Mouse (Mus musculus): Measurements from ENCODE around the gene Tmem107. TPM values are rescaled to one million over a fixed set of nuclear protein-coding genes. Genes with fewer than 3 reads are reported as not detected.

The Tmem107 gene
- polyA plus RNA-seq, 1 experiment from 2014 or later, result 14.5 TPM

- 3% methylated on average over 8 of the region's 8 CpGs for WGBS
- peak; percentile 34; the same call in 1 of the 2 replicates for ATAC-seq
Measured at GRCm38 (mm10) chr11:69035849-69036248, 34.8 kb upstream of the Tmem107 start.

GRCm38 (mm10) chr11:69036486-69037230, 33.9 kb upstream of the Tmem107 start:
- TF ChIP-seq CTCF (IDR thresholded peaks at IDR 0.05; ENCODE audit: low read depth), result no peak
- 7% methylated on average over 20 of the region's 20 CpGs for WGBS
- H3K27ac ChIP-seq (ENCODE audit: low read depth, low read length), result peak overlapping the region; percentile 66; the same call in 1 of the 2 replicates
- H3K4me3 ChIP-seq (ENCODE audit: low read depth, low read length), result peak overlapping the region; percentile 72
- H3K9ac ChIP-seq (ENCODE audit: low read depth, low read length), result peak overlapping the region; percentile 60
- H3K36me3 ChIP-seq (ENCODE audit: control insufficient read depth, insufficient read depth), result peaks cover 13% of the 10 kb centered on the region
- peak overlapping the region; percentile 77 for H3K4me2 ChIP-seq (replicated peaks; ENCODE audit: low read depth)
- H3K9me3 ChIP-seq (ENCODE audit: control insufficient read depth), result no peaks in the 10 kb centered on the region
- ATAC-seq, result 0 out of 2 replicates have a peak, but pooled peaks have one; percentile 21
- H3K27me3 ChIP-seq (replicated peaks; ENCODE audit: control insufficient read depth, insufficient read depth, low read length), result no peaks in the 10 kb centered on the region
- peaks cover 10% of the 10 kb centered on the region; the same call in 1 of the 2 replicates for H3K4me1 ChIP-seq (replicated peaks; ENCODE audit: control insufficient read depth, insufficient read depth, low read length)

More at GRCm38 (mm10) chr11:69035849-69036248, 34.8 kb upstream of the Tmem107 start:
- H3K4me2 ChIP-seq (replicated peaks; ENCODE audit: low read depth), result peak overlapping the region; percentile 77
- H3K9me3 ChIP-seq (ENCODE audit: control insufficient read depth), result no peaks in the 10 kb centered on the region
- peaks cover 10% of the 10 kb centered on the region; the same call in 1 of the 2 replicates for H3K4me1 ChIP-seq (replicated peaks; ENCODE audit: control insufficient read depth, insufficient read depth, low read length)
- H3K36me3 ChIP-seq (ENCODE audit: control insufficient read depth, insufficient read depth), result peaks cover 21% of the 10 kb centered on the region
- TF ChIP-seq CTCF (IDR thresholded peaks at IDR 0.05; ENCODE audit: low read depth), result peak; percentile 92
- H3K27ac ChIP-seq (ENCODE audit: low read depth, low read length), result peak overlapping the region; percentile 62; the same call in 1 of the 2 replicates
- no peaks in the 10 kb centered on the region for H3K27me3 ChIP-seq (replicated peaks; ENCODE audit: control insufficient read depth, insufficient read depth, low read length)
- no peak overlapping the region for H3K9ac ChIP-seq (ENCODE audit: low read depth, low read length)
- H3K4me3 ChIP-seq (ENCODE audit: low read depth, low read length), result peak overlapping the region; percentile 72

- WGBS, result under 1% methylated on average over 34 of the region's 34 CpGs
- ATAC-seq, result peak; percentile 34
Measured at GRCm38 (mm10) chr11:69037231-69038061, 33.2 kb upstream of the Tmem107 start.

GRCm38 (mm10) chr11:69038173-69038572, 32.4 kb upstream of the Tmem107 start:
- TF ChIP-seq CTCF (IDR thresholded peaks at IDR 0.05; ENCODE audit: low read depth), result no peak
- Histone ChIP-seq H3K4me2 (replicated peaks; ENCODE audit: low read depth) (no peak overlapping the region), H3K27me3 (replicated peaks; ENCODE audit: control insufficient read depth, insufficient read depth, low read length) (no peaks in the 10 kb centered on the region), H3K9me3 (ENCODE audit: control insufficient read depth) (no peaks in the 10 kb centered on the region), H3K4me3 (ENCODE audit: low read depth, low read length) (no peak overlapping the region), H3K36me3 (ENCODE audit: control insufficient read depth, insufficient read depth) (peaks cover 9% of the 10 kb centered on the region; the same call in 1 of the 2 replicates), H3K27ac (ENCODE audit: low read depth, low read length) (no peak overlapping the region), H3K9ac (ENCODE audit: low read depth, low read length) (no peak overlapping the region), H3K4me1 (replicated peaks; ENCODE audit: control insufficient read depth, insufficient read depth, low read length) (peaks cover 10% of the 10 kb centered on the region; the same call in 1 of the 2 replicates)
- no peak for ATAC-seq
- 79% methylated on average over 5 of the region's 5 CpGs for WGBS

More at GRCm38 (mm10) chr11:69037231-69038061, 33.2 kb upstream of the Tmem107 start:
- Histone ChIP-seq H3K27ac (ENCODE audit: low read depth, low read length) (peak overlapping the region; percentile 66; the same call in 1 of the 2 replicates), H3K36me3 (ENCODE audit: control insufficient read depth, insufficient read depth) (peaks cover 9% of the 10 kb centered on the region; the same call in 1 of the 2 replicates), H3K4me2 (replicated peaks; ENCODE audit: low read depth) (peak overlapping the region; percentile 77), H3K4me3 (ENCODE audit: low read depth, low read length) (peak overlapping the region; percentile 72), H3K4me1 (replicated peaks; ENCODE audit: control insufficient read depth, insufficient read depth, low read length) (peaks cover 10% of the 10 kb centered on the region; the same call in 1 of the 2 replicates), H3K27me3 (replicated peaks; ENCODE audit: control insufficient read depth, insufficient read depth, low read length) (no peaks in the 10 kb centered on the region), H3K9ac (ENCODE audit: low read depth, low read length) (peak overlapping the region; percentile 60), H3K9me3 (ENCODE audit: control insufficient read depth) (no peaks in the 10 kb centered on the region)
- no peak for TF ChIP-seq CTCF (IDR thresholded peaks at IDR 0.05; ENCODE audit: low read depth)

GRCm38 (mm10) chr11:69045531-69046394, 24.8 kb upstream of the Tmem107 start, which contains the start of gene Aurkb:
Gene Aurkb, plus strand, starts transcription at chr11:69045647.
- H3K4me3 ChIP-seq (ENCODE audit: low read depth, low read length), result peak within 1 kb of the TSS; percentile 75
- under 1% methylated on average over 54 of the region's 54 CpGs for WGBS
- peaks cover 3% of the 10 kb centered on the region; the same call in 1 of the 2 replicates for H3K36me3 ChIP-seq (ENCODE audit: control insufficient read depth, insufficient read depth)
- peak within 1 kb of the TSS; percentile 49 for H3K9ac ChIP-seq (ENCODE audit: low read depth, low read length)
- peak; percentile 71 for ATAC-seq
- peak within 1 kb of the TSS; percentile 50; the same call in 1 of the 2 replicates for H3K27ac ChIP-seq (ENCODE audit: low read depth, low read length)
- no peaks in the 10 kb centered on the region for H3K27me3 ChIP-seq (replicated peaks; ENCODE audit: control insufficient read depth, insufficient read depth, low read length)
- TF ChIP-seq CTCF (IDR thresholded peaks at IDR 0.05; ENCODE audit: low read depth), result peak; percentile 12; the same call in 1 of the 2 replicates
- H3K4me1 ChIP-seq (replicated peaks; ENCODE audit: control insufficient read depth, insufficient read depth, low read length), result no peaks in the 10 kb centered on the region
- H3K4me2 ChIP-seq (replicated peaks; ENCODE audit: low read depth), result peak within 1 kb of the TSS; percentile 80
- no peaks in the 10 kb centered on the region for H3K9me3 ChIP-seq (ENCODE audit: control insufficient read depth)
